Mouse (Mus musculus) bone marrow, adult 2 months (tissue): ENCODE data around the gene Arfip1. TPM values are rescaled to one million over a fixed set of nuclear protein-coding genes. Genes with fewer than 3 reads are reported as not detected.

Experiments
- H3K27ac ChIP-seq: fragments of 200-500 bp; 2 replicates; pipeline ENCODE4 v1.5.1; 2012; ENCODE audit warnings: low read depth, mild to moderate bottlenecking, control low read depth, inconsistent platforms, low read length; ENCODE audit not compliant: control insufficient read depth, poor library complexity, insufficient read depth
- H3K4me1 ChIP-seq: fragments of 200-500 bp; 2 replicates; pipeline ENCODE4 v1.6.1; 2011; ENCODE audit warnings: low read length; ENCODE audit not compliant: control insufficient read depth, insufficient read depth
- H3K4me3 ChIP-seq: fragments of 200-500 bp; replicated peaks from 2 replicates; pipeline ENCODE3; 2011; ENCODE audit warnings: mild to moderate bottlenecking, low read depth, low read length, control low read depth; ENCODE audit not compliant: control insufficient read depth
- CTCF ChIP-seq: fragments of 200-500 bp; IDR thresholded peaks from 2 replicates; pipeline ENCODE4 v1.5.1; 2011; ENCODE audit warnings: low read length, control low read depth; ENCODE audit not compliant: control insufficient read depth, insufficient read depth
- POLR2A ChIP-seq: fragments of 200-500 bp; IDR thresholded peaks from 2 replicates; pipeline ENCODE4 v1.6.1; 2011; ENCODE audit warnings: low read depth, mild to moderate bottlenecking, control low read depth, low read length, borderline replicate concordance; ENCODE audit not compliant: control insufficient read depth
- WGBS: fragments of 180-500 bp; shearing (Covaris S2); methylation state at CpG from one replicate; pipeline ENCODE4 v1.1.7; 2018; 5-methylcytosine and 5-hydroxymethylcytosine counted together
- polyA plus RNA-seq: library from polyadenylated mRNA; stranded (reverse); fragments of >200 nt; gene quantifications from 2 replicates; pipeline ENCODE4 v1.2.4, GENCODE M21; 2011; ENCODE audit warnings: low replicate concordance; ENCODE audit not compliant: missing spikeins, insufficient read depth, insufficient read length

Arfip1 gene
- polyA plus RNA-seq, 1 experiment: 9.6 TPM

DNA sequence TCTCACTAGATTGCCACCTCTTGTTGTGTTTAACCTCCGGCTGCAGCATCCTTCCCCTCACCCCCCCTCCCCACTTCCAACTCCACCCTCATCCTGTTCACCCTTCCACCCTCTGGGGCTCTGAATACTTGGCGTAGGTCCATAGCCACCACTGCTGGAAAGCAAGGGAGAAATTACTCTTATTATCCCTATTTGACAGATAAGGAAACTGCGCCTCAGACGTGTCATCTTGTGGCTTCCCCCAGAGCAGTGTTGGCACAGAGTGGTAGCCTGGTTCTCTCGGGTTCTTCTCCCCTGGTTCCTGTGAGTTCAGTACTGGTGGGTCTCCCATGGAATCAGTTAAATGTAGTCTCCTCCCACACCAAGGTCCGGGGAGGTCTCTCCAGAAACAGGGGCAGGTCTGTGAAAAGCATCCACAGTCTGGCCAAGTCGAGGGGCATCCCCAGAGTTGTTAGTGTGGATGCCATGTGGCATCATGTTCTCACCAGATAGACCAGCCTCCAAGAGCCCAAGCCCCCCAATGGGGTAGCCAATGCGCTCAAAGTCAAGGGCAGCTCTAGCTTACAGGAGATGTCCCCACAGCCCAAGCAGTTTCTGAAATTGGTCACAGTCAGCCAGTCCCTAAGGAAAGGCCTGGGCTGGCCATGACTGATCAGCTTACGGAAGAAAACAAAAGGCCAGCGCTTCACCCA, 114.9 kb downstream of the Arfip1 start:
- H3K27ac ChIP-seq: 0 out of 2 replicates have a peak overlapping the region, but pooled peaks have one; percentile 13
- H3K4me1 ChIP-seq: peaks cover 1% of the 10 kb centered on the region
- WGBS: 40% methylated on average over 10 of the region's 10 CpGs
- H3K4me3 ChIP-seq: no peak overlapping the region
- TF ChIP-seq CTCF (no peak), POLR2A (no peak)

DNA sequence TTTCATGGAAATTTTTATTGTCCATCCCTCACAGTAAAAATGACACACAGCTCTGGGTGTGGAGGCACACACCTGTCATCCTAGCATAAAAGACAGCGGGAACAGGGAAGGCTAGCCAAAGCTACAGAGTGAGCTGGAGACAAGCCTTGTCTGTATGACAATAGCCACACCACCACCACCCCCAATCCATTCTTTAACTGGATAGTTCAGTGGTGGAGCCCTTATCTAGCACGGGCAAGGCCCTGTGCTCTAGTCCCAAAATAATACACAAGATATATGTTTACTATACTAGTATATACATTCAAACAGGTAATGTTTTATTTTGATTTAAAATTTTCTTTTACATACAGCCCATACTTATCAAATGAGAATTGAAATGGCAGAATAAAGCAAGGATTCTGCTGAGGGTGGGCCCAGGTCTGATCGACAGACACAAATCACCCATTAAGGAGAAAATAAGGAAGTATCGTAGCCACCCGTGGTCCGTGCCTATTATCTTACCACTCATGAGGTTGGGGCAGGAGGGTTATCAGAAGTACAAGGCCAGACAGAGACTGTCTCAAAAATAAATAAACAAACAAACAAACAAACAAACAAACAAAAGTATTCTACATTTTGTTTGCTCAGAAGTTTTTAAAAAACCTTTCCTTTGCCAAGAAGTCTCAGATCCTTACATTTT, 116.5 kb downstream of the Arfip1 start:
- TF ChIP-seq CTCF (no peak), POLR2A (no peak)
- no peak overlapping the region for H3K27ac ChIP-seq
- H3K4me1 ChIP-seq: peaks cover 1% of the 10 kb centered on the region
- H3K4me3 ChIP-seq: no peak overlapping the region
- 30% methylated on average over 6 of the region's 6 CpGs for WGBS

- H3K27ac ChIP-seq: peak overlapping the region; percentile 70
- WGBS: 68% methylated on average over 4 of the region's 4 CpGs
- peaks cover 3% of the 10 kb centered on the region; the same call in 1 of the 2 replicates for H3K4me1 ChIP-seq
- no peak for TF ChIP-seq CTCF
- no peak for TF ChIP-seq POLR2A
- H3K4me3 ChIP-seq: no peak overlapping the region
Observed at GRCm38 (mm10) chr3:84461687-84462086, 120.7 kb downstream of the Arfip1 start.

DNA sequence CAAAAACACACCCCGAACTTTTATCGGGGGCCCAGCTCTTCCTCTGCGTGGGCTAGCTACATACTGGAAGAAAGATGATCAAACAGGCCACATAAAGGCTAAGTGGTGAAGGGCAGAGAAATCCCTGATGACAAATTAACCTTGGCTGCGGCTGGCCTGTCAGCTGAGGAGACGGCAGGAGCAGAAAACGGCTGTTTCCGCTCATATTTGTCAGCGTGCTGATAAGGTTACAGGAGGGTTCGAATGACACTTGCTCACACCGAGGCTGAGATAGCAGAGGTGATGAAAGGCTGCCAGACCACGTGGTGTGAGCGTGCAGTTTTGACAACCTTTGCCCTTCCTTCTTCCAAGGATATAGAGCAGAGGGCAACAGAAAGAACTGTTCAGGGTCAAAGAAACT, 121.5 kb downstream of the Arfip1 start:
- 3% methylated on average over 12 of the region's 12 CpGs for WGBS
- Histone ChIP-seq H3K4me1 (peaks cover 3% of the 10 kb centered on the region; the same call in 1 of the 2 replicates), H3K27ac (peak overlapping the region; percentile 57), H3K4me3 (no peak overlapping the region)
- TF ChIP-seq POLR2A: no peak
- TF ChIP-seq CTCF: no peak

GRCm38 (mm10) chr3:84460499-84460898, 121.9 kb downstream of the Arfip1 start:
- no peak overlapping the region for H3K4me3 ChIP-seq
- peaks cover 3% of the 10 kb centered on the region; the same call in 1 of the 2 replicates for H3K4me1 ChIP-seq
- TF ChIP-seq POLR2A (no peak), CTCF (no peak)
- 3% methylated on average over 3 of the region's 3 CpGs for WGBS
- H3K27ac ChIP-seq: peak overlapping the region; percentile 57

DNA sequence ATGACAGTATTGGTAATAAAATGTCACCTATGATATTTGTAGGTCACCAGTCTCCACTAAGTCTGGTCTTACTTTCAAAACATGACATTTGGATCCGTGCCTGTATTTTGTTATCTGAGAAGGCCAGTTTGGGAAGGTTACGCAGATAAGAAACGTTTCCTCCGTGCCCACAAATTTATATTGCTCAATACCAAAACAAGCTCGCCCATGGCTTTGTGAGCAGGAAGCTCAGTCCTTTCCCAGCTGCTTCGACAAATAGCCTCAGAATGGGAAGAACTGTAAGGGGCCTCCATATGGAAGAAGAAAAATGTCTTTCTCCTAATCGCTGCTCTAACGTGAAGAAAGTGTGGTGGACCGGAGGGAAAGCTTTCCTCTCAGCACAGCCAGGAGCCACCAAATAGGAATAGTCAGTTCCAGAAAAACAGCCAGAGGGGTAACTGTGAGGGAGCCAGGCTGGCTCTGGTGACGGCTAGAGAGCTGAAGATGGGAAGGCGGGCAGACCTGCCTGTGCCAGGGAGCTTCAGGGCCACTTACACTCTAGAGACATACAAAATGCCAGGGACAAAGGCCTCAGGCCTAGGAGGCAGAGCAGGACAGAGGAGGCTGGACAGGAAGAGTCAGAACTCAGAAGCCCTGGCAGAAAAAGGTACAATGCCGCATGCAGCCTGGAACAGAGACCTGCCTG, 126.5 kb downstream of the Arfip1 start:
- WGBS: 19% methylated on average over 12 of the region's 12 CpGs
- peak overlapping the region; percentile 93 for H3K27ac ChIP-seq
- no peak for TF ChIP-seq POLR2A
- TF ChIP-seq CTCF: no peak
- H3K4me1 ChIP-seq: peaks cover 3% of the 10 kb centered on the region; the same call in 1 of the 2 replicates
- H3K4me3 ChIP-seq: no peak overlapping the region

- WGBS: 64% methylated on average over 3 of the region's 3 CpGs
- H3K27ac ChIP-seq: no peak overlapping the region
- no peak for TF ChIP-seq POLR2A
- TF ChIP-seq CTCF: no peak
- no peak overlapping the region for H3K4me3 ChIP-seq
- H3K4me1 ChIP-seq: no peaks in the 10 kb centered on the region; the same call in 1 of the 2 replicates
Observed at GRCm38 (mm10) chr3:84450651-84451050, 131.8 kb downstream of the Arfip1 start.

DNA sequence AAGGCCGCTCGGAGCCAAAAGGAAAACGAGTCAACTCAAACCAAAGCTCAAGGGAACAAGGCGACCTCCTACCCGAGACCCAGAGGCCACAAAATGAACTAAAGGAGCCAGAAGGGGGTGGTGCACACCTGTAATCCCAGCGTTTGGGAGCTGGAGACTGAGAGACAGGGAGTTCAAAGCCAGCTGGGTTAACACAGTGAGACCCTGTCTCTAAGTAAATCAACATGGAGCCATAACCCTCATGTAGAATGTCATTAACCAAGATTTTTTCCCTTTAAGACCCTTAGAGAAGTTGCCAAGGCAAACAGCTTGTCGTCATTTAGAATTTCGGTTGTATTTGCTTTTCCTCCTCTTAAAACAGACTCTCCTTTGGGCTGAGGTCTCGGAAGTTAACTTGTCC, 133.4 kb downstream of the Arfip1 start:
- WGBS: 90% methylated on average over 9 of the region's 9 CpGs
- H3K4me1 ChIP-seq: no peaks in the 10 kb centered on the region
- TF ChIP-seq POLR2A: no peak
- no peak for TF ChIP-seq CTCF

More for the DNA sequence above, 133.4 kb downstream of the Arfip1 start:
- Histone ChIP-seq H3K27ac (no peak overlapping the region), H3K4me3 (no peak overlapping the region)
